8 mouse cellular contexts compared by ENCODE assay signal in genomic region chr15:89076156-89076731, GRCm38 (mm10). TPM values are rescaled to one million over a fixed set of nuclear protein-coding genes. Genes with fewer than 3 reads are reported as not detected.
A peak's percentile ranks its signal among the peaks of the same experiment; 100 is the strongest.
DNase-seq lines count a peak whose midpoint lies in the region; ATAC-seq lines count a peak whose summit lies in the region.

No protein-coding gene starts in this region.

- H3K9ac ChIP-seq in kidney, embryonic 14.5 days (ENCODE audit: low read depth, low read length), result peak overlapping the region; percentile 86
- H3K9ac ChIP-seq in lung, embryonic 16.5 days (ENCODE audit: low read length), result peak overlapping the region; percentile 96

- H3K4me3 ChIP-seq in embryonic facial prominence, embryonic 10.5 days, result peak overlapping the region; percentile 87
- H3K4me3 ChIP-seq in heart, embryonic 10.5 days, result peak overlapping the region; percentile 91
- H3K4me3 ChIP-seq in kidney, embryonic 14.5 days (ENCODE audit: low read length), result peak overlapping the region; percentile 67
- H3K4me3 ChIP-seq in lung, embryonic 16.5 days (ENCODE audit: low read length), result peak overlapping the region; percentile 86

- peaks cover 45% of the 10 kb centered on the region for H3K4me1 ChIP-seq in embryonic facial prominence, embryonic 10.5 days
- H3K4me1 ChIP-seq in heart, embryonic 10.5 days, result peaks cover 60% of the 10 kb centered on the region
- peaks cover 20% of the 10 kb centered on the region for H3K4me1 ChIP-seq in kidney, embryonic 14.5 days (ENCODE audit: control insufficient read depth, insufficient read depth, low read length)
- peaks cover 34% of the 10 kb centered on the region for H3K4me1 ChIP-seq in lung, embryonic 16.5 days (replicated peaks; ENCODE audit: control insufficient read depth, insufficient read depth, low read length)

- no peaks in the 10 kb centered on the region for H3K9me3 ChIP-seq in embryonic facial prominence, embryonic 10.5 days
- H3K9me3 ChIP-seq in heart, embryonic 10.5 days, result no peaks in the 10 kb centered on the region
- no peaks in the 10 kb centered on the region for H3K9me3 ChIP-seq in kidney, embryonic 14.5 days (ENCODE audit: control insufficient read depth, low read length)
- no peaks in the 10 kb centered on the region for H3K9me3 ChIP-seq in lung, embryonic 16.5 days (ENCODE audit: control insufficient read depth, low read length)

- peak; percentile 67 for ATAC-seq in kidney, embryonic 14.5 days (ENCODE audit: low FRiP score, low TSS enrichment)
- ATAC-seq in lung, embryonic 16.5 days (ENCODE audit: low read depth), result no peak; the same call in 1 of the 2 replicates

- H3K36me3 ChIP-seq in embryonic facial prominence, embryonic 10.5 days (replicated peaks), result peaks cover 17% of the 10 kb centered on the region
- H3K36me3 ChIP-seq in heart, embryonic 10.5 days, result peaks cover 27% of the 10 kb centered on the region
- peaks cover 4% of the 10 kb centered on the region; the same call in 1 of the 2 replicates for H3K36me3 ChIP-seq in kidney, embryonic 14.5 days (ENCODE audit: control insufficient read depth, insufficient read depth, low read length)
- peaks cover 3% of the 10 kb centered on the region; the same call in 1 of the 2 replicates for H3K36me3 ChIP-seq in lung, embryonic 16.5 days (ENCODE audit: control insufficient read depth, insufficient read depth, low read length)

- WGBS in embryonic facial prominence, embryonic 10.5 days, result under 1% methylated on average over 39 of the region's 39 CpGs
- under 1% methylated on average over 36 of the region's 39 CpGs for WGBS in heart, embryonic 10.5 days
- WGBS in kidney, embryonic 14.5 days, result 2% methylated on average over 15 of the region's 39 CpGs
- 0% methylated on average over 38 of the region's 39 CpGs for WGBS in lung, embryonic 16.5 days

- peaks cover under 1% of the 10 kb centered on the region; the same call in 1 of the 2 replicates for H3K27me3 ChIP-seq in embryonic facial prominence, embryonic 10.5 days (replicated peaks; ENCODE audit: low read depth, poor library complexity, severe bottlenecking)
- H3K27me3 ChIP-seq in heart, embryonic 10.5 days (ENCODE audit: insufficient read depth, poor library complexity, severe bottlenecking), result 0 out of 2 replicates have a peak, but pooled peaks cover under 1% of the 10 kb centered on the region
- H3K27me3 ChIP-seq in kidney, embryonic 14.5 days (ENCODE audit: control insufficient read depth, insufficient read depth, low read length), result 0 out of 2 replicates have a peak, but pooled peaks cover 3% of the 10 kb centered on the region
- no peaks in the 10 kb centered on the region for H3K27me3 ChIP-seq in lung, embryonic 16.5 days (ENCODE audit: control insufficient read depth, insufficient read depth, low read depth, low read length)

- H3K27ac ChIP-seq in embryonic facial prominence, embryonic 10.5 days (replicated peaks), result peak overlapping the region; percentile 92
- H3K27ac ChIP-seq in heart, embryonic 10.5 days, result peak overlapping the region; percentile 93
- H3K27ac ChIP-seq in kidney, embryonic 14.5 days (ENCODE audit: low read depth, low read length), result peak overlapping the region; percentile 80
- H3K27ac ChIP-seq in lung, embryonic 16.5 days (ENCODE audit: low read length), result peak overlapping the region; percentile 90

- DNase-seq in 416B (ENCODE audit: low read depth), result peak; percentile 53
- DNase-seq in adrenal gland, adult 18-20 months (ENCODE audit: low spot score in 2 of 2), result peak; percentile 53 to 60
- DNase-seq in embryonic facial prominence, embryonic 10.5 days (ENCODE audit: low spot score), result no peak
- DNase-seq in heart, embryonic 10.5 days (ENCODE audit: low spot score), result no peak
- peak; percentile 59 for DNase-seq in ovary, postnatal 36 days (ENCODE audit: low spot score)
- peak; percentile 55 for DNase-seq in urinary bladder, postnatal 14 days (ENCODE audit: low spot score)

- peak overlapping the region; percentile 89 for H3K4me2 ChIP-seq in kidney, embryonic 14.5 days (replicated peaks; ENCODE audit: low read depth, low read length)
- peak overlapping the region; percentile 93 for H3K4me2 ChIP-seq in lung, embryonic 16.5 days (ENCODE audit: low read depth, low read length)

RNA-seq across cellular contexts. Expression of gene Trabd, which starts 1.3 kb away (rescaled TPM):
- total RNA-seq in adrenal gland, adult 18-20 months (2021), result 10 to 100 TPM; 36.1 to 36.7 TPM
- 52.1 and 52.4 TPM in 2 replicates for polyA plus RNA-seq in embryonic facial prominence, embryonic 10.5 days (2016; fragmentation: Nextera tagmentation; extraction: Ambion mirVana)
- 63.0 and 67.6 TPM in 2 replicates for polyA plus RNA-seq in heart, embryonic 10.5 days (2016; fragmentation: Nextera tagmentation; extraction: Ambion mirVana)
- polyA plus RNA-seq in kidney, embryonic 14.5 days (2014; fragmentation: Nextera tagmentation; extraction: Ambion mirVana), result 37.9 and 49.3 TPM in 2 replicates
- polyA plus RNA-seq in lung, embryonic 16.5 days (2015; fragmentation: Nextera tagmentation; extraction: Ambion mirVana), result 48.9 and 50.2 TPM in 2 replicates

RNA-seq across cellular contexts. Expression of gene Selenoo, which starts 12.6 kb away (rescaled TPM):
- 10 to 100 TPM; 32.3 to 39.5 TPM for total RNA-seq in adrenal gland, adult 18-20 months (2021)
- 12.9 and 13.0 TPM in 2 replicates for polyA plus RNA-seq in embryonic facial prominence, embryonic 10.5 days (2016; fragmentation: Nextera tagmentation; extraction: Ambion mirVana)
- polyA plus RNA-seq in heart, embryonic 10.5 days (2016; fragmentation: Nextera tagmentation; extraction: Ambion mirVana), result 9.5 and 11.8 TPM in 2 replicates
- polyA plus RNA-seq in kidney, embryonic 14.5 days (2014; fragmentation: Nextera tagmentation; extraction: Ambion mirVana), result 18.8 and 21.4 TPM in 2 replicates
- polyA plus RNA-seq in lung, embryonic 16.5 days (2015; fragmentation: Nextera tagmentation; extraction: Ambion mirVana), result 16.0 and 16.4 TPM in 2 replicates

RNA-seq across cellular contexts. Expression of gene Panx2, which starts 16.7 kb away (rescaled TPM):
- 1 to 10 TPM in 1 of 2 experiments, under 1 TPM in 1; 0.96 to 1.2 TPM for total RNA-seq in adrenal gland, adult 18-20 months (2021)
- 0.21 and 0.50 TPM in 2 replicates for polyA plus RNA-seq in embryonic facial prominence, embryonic 10.5 days (2016; fragmentation: Nextera tagmentation; extraction: Ambion mirVana)
- polyA plus RNA-seq in heart, embryonic 10.5 days (2016; fragmentation: Nextera tagmentation; extraction: Ambion mirVana), result 1.8 and 1.9 TPM in 2 replicates
- polyA plus RNA-seq in kidney, embryonic 14.5 days (2014; fragmentation: Nextera tagmentation; extraction: Ambion mirVana), result 0.06 and 0.77 TPM in 2 replicates
- polyA plus RNA-seq in lung, embryonic 16.5 days (2015; fragmentation: Nextera tagmentation; extraction: Ambion mirVana), result 0.21 and 0.24 TPM in 2 replicates

RNA-seq across cellular contexts. Expression of gene Tubgcp6, which starts 46.7 kb away (rescaled TPM):
- 10 to 100 TPM; 10.8 to 13.0 TPM for total RNA-seq in adrenal gland, adult 18-20 months (2021)
- 25.9 and 28.8 TPM in 2 replicates for polyA plus RNA-seq in embryonic facial prominence, embryonic 10.5 days (2016; fragmentation: Nextera tagmentation; extraction: Ambion mirVana)
- 15.4 and 17.1 TPM in 2 replicates for polyA plus RNA-seq in heart, embryonic 10.5 days (2016; fragmentation: Nextera tagmentation; extraction: Ambion mirVana)
- 10.9 and 21.0 TPM in 2 replicates for polyA plus RNA-seq in kidney, embryonic 14.5 days (2014; fragmentation: Nextera tagmentation; extraction: Ambion mirVana)
- 15.5 and 15.7 TPM in 2 replicates for polyA plus RNA-seq in lung, embryonic 16.5 days (2015; fragmentation: Nextera tagmentation; extraction: Ambion mirVana)

RNA-seq across cellular contexts. Expression of gene Hdac10, which starts 52.3 kb away (rescaled TPM):
- total RNA-seq in adrenal gland, adult 18-20 months (2021), result 10 to 100 TPM; 11.4 to 12.4 TPM
- 15.9 and 16.1 TPM in 2 replicates for polyA plus RNA-seq in embryonic facial prominence, embryonic 10.5 days (2016; fragmentation: Nextera tagmentation; extraction: Ambion mirVana)
- polyA plus RNA-seq in heart, embryonic 10.5 days (2016; fragmentation: Nextera tagmentation; extraction: Ambion mirVana), result 18.5 and 19.0 TPM in 2 replicates
- 9.2 and 12.9 TPM in 2 replicates for polyA plus RNA-seq in kidney, embryonic 14.5 days (2014; fragmentation: Nextera tagmentation; extraction: Ambion mirVana)
- polyA plus RNA-seq in lung, embryonic 16.5 days (2015; fragmentation: Nextera tagmentation; extraction: Ambion mirVana), result 22.0 and 23.4 TPM in 2 replicates

Comparison
In these comparisons a context has a peak if more than half of its experiments do, and no peak if none do; other contexts are left out.
1. DNase-seq: peak in 416B (single experiment), adrenal gland, adult 18-20 months (2 of 2), ovary, postnatal 36 days (single experiment) and urinary bladder, postnatal 14 days (single experiment); none in embryonic facial prominence, embryonic 10.5 days (single experiment) and heart, embryonic 10.5 days (single experiment).
2. Peak in every context shown above with its lines, with median percentiles within 50 percentile points of each other: H3K27ac ChIP-seq and H3K4me3 ChIP-seq.